Mouse (Mus musculus) cerebellum, adult 2 months (tissue): ENCODE measurements at regions not wholly inside any gene's neighbourhood (a gene's known extent, or its start where the extent isn't known, plus 50 kb on each side); places are given as distances from the start of the nearest gene placed in this dataset.

ENCODE experiments used
- CTCF ChIP-seq: fragments of 200-500 bp; IDR thresholded peaks from 2 replicates; pipeline ENCODE4 v1.5.1; 2011; ENCODE audit warnings: low read depth, mild to moderate bottlenecking, control low read depth, low read length, moderate library complexity, borderline replicate concordance; ENCODE audit not compliant: insufficient read depth
- POLR2A ChIP-seq: fragments of 200-500 bp; IDR thresholded peaks from 2 replicates; pipeline ENCODE4 v1.6.1; 2011; ENCODE audit warnings: low read length, control low read depth, borderline replicate concordance; ENCODE audit not compliant: insufficient read depth

GRCm38 (mm10) chr11:52523191-52523590 is 127.0 kb downstream of the 9530068E07Rik start:
- TF ChIP-seq CTCF (no peak), POLR2A (no peak)
